27 mouse cellular contexts compared by ENCODE assay signal in genomic region chr10:128370601-128371000, GRCm38 (mm10). TPM values are rescaled to one million over a fixed set of nuclear protein-coding genes. Genes with fewer than 3 reads are reported as not detected.
DNase-seq lines count a peak whose midpoint lies in the region; ATAC-seq and TF ChIP-seq lines count a peak whose summit lies in the region.
"Had no signal": no experiment of that assay in that cellular context is flagged by ENCODE, and none has a peak within 500 bp of the region (broad histone marks: within the 10 kb centered on the region; RNA-seq: fewer than 3 reads in every experiment).

No protein-coding gene starts in this region.

- H3K27ac ChIP-seq in gastrocnemius, adult 2 months, result peak overlapping the region; percentile 96
- no peak overlapping the region for H3K27ac ChIP-seq in kidney, embryonic 15.5 days
- H3K27ac ChIP-seq in bone marrow macrophage, adult 2 months (ENCODE audit: insufficient read depth, low read depth, low read length), result peak overlapping the region; percentile 43
- H3K27ac ChIP-seq: forebrain, embryonic 13.5 days; limb, embryonic 10.5 days; stomach, postnatal 0 days had no signal

- H3K4me3 ChIP-seq in gastrocnemius, adult 2 months, result no peak overlapping the region
- no peak overlapping the region for H3K4me3 ChIP-seq in kidney, embryonic 15.5 days (replicated peaks)
- no peak overlapping the region; the same call in 1 of the 2 replicates for H3K4me3 ChIP-seq in bone marrow macrophage, adult 2 months (ENCODE audit: insufficient read depth, low read length)
- H3K4me3 ChIP-seq: forebrain, embryonic 13.5 days; left cerebral cortex, adult 2 months; limb, embryonic 10.5 days; megakaryocyte, embryonic 14.5 days; midbrain, embryonic 15.5 days; myocyte had no signal

- TF ChIP-seq POLR2A in bone marrow macrophage, adult 2 months (IDR thresholded peaks at IDR 0.05; ENCODE audit: borderline replicate concordance, low read depth, low read length), result no peak

- no peak overlapping the region for H3K4me2 ChIP-seq in kidney, embryonic 15.5 days
- H3K4me2 ChIP-seq: forebrain, embryonic 13.5 days; heart, embryonic 11.5 days; midbrain, embryonic 15.5 days had no signal

- DNase-seq in gastrocnemius, adult 2 months, result no peak
- DNase-seq in gastrocnemius, adult 8-10 months (ENCODE audit: low spot score in 2 of 2), result no peak
- DNase-seq in kidney, postnatal 14 days, result peak; percentile 18
- peak; percentile 89 for DNase-seq in large intestine, adult 2 months (ENCODE audit: low read depth, low spot score)
- DNase-seq in cerebellum, adult 18-20 months, result no peak
- no peak for DNase-seq in left cerebral cortex, adult 8-10 months (ENCODE audit: low spot score in 2 of 2)
- DNase-seq: adrenal gland, postnatal 14 days; cerebellum, adult 2 months; gastrocnemius, postnatal 36 days; kidney, adult 9 months; liver, postnatal 0 days; lung, postnatal 14 days; right cerebral cortex, postnatal 25 days; thymus, postnatal 25 days had no signal

- no peaks in the 10 kb centered on the region for H3K27me3 ChIP-seq in kidney, embryonic 15.5 days
- H3K27me3 ChIP-seq: forebrain, embryonic 13.5 days; megakaryocyte, embryonic 14.5 days; midbrain, embryonic 15.5 days had no signal

- H3K9me3 ChIP-seq in kidney, embryonic 15.5 days (replicated peaks), result no peaks in the 10 kb centered on the region
- H3K9me3 ChIP-seq: forebrain, embryonic 13.5 days; limb, embryonic 10.5 days; megakaryocyte, embryonic 14.5 days; midbrain, embryonic 15.5 days had no signal

- H3K9ac ChIP-seq in kidney, embryonic 15.5 days, result no peak overlapping the region
- H3K9ac ChIP-seq: forebrain, embryonic 13.5 days; liver, postnatal 0 days; midbrain, embryonic 15.5 days had no signal

- WGBS in kidney, embryonic 15.5 days, result 35% methylated on average over 4 of the region's 4 CpGs
- WGBS in large intestine, adult 2 months, result 27% methylated on average over 4 of the region's 4 CpGs

- intact Hi-C loops in gastrocnemius, adult 2 months (cut with DNase I), result loop anchor here (10.0 kb wide), 1 partner anchor 174 kb away; the partner anchor contains the start of genes Rpl41 and Zc3h10

- no peak for ATAC-seq in kidney, embryonic 15.5 days (replicated peaks; ENCODE audit: low FRiP score)
- ATAC-seq: activated CD4-positive, CD25-positive, alpha-beta regulatory T cell, adult 4 months; forebrain, embryonic 13.5 days; hindbrain, embryonic 16.5 days; liver, postnatal 0 days; midbrain, embryonic 15.5 days had no signal

- H3K4me1 ChIP-seq in kidney, embryonic 15.5 days, result peaks cover 18% of the 10 kb centered on the region
- peaks cover 42% of the 10 kb centered on the region for H3K4me1 ChIP-seq in bone marrow macrophage, adult 2 months (ENCODE audit: control insufficient read depth, insufficient read depth, low read length)

- H3K36me3 ChIP-seq in kidney, embryonic 15.5 days, result peaks cover 4% of the 10 kb centered on the region; the same call in 1 of the 2 replicates
- H3K36me3 ChIP-seq: midbrain, embryonic 15.5 days had no signal

- no peak for TF ChIP-seq CTCF in gastrocnemius, adult 2 months (IDR thresholded peaks at IDR 0.05)
- no peak for TF ChIP-seq CTCF in bone marrow macrophage, adult 2 months (IDR thresholded peaks at IDR 0.05; ENCODE audit: low read depth, low read length)

RNA-seq across cellular contexts. Expression of gene Coq10a, which starts 1.8 kb away (rescaled TPM):
- 100 to 1,000 TPM; 447 to 542 TPM for total RNA-seq in gastrocnemius, adult 2 months (2021)
- total RNA-seq in gastrocnemius, adult 8-10 months (2022), result 100 to 1,000 TPM; 409 to 479 (median 445) TPM
- 13.7 TPM in 2 replicates for polyA plus RNA-seq in kidney, embryonic 15.5 days (2015; fragmentation: Nextera tagmentation; extraction: Ambion mirVana)
- polyA plus RNA-seq in bone marrow macrophage, adult 2 months (2012; ENCODE audit: insufficient read depth, insufficient read length, missing spikeins), result 40.6 and 46.1 TPM in 2 replicates
- polyA plus RNA-seq in large intestine, adult 2 months (2012; rRNA removed), result 22.0 and 27.1 TPM in 2 replicates
- total RNA-seq in left cerebral cortex, adult 8-10 months (2022), result 10 to 100 TPM; 59.3 to 62.4 (median 61.5) TPM

RNA-seq across cellular contexts. Expression of gene Ankrd52, which starts 6.3 kb away (rescaled TPM):
- total RNA-seq in gastrocnemius, adult 2 months (2021), result 10 to 100 TPM; 46.7 to 58.9 TPM
- 10 to 100 TPM; 38.7 to 48.8 (median 43.2) TPM for total RNA-seq in gastrocnemius, adult 8-10 months (2022)
- 13.6 and 14.5 TPM in 2 replicates for polyA plus RNA-seq in kidney, embryonic 15.5 days (2015; fragmentation: Nextera tagmentation; extraction: Ambion mirVana)
- 33.1 and 34.8 TPM in 2 replicates for polyA plus RNA-seq in bone marrow macrophage, adult 2 months (2012; ENCODE audit: insufficient read depth, insufficient read length, missing spikeins)
- 17.6 and 22.9 TPM in 2 replicates for polyA plus RNA-seq in large intestine, adult 2 months (2012; rRNA removed)
- total RNA-seq in left cerebral cortex, adult 8-10 months (2022), result 10 to 100 TPM; 41.2 to 49.0 (median 44.8) TPM

RNA-seq across cellular contexts. Expression of gene Slc39a5, which starts 30.4 kb away (rescaled TPM):
- not detected for total RNA-seq in gastrocnemius, adult 2 months (2021)
- not detected for total RNA-seq in gastrocnemius, adult 8-10 months (2022)
- 41.5 and 47.1 TPM in 2 replicates for polyA plus RNA-seq in kidney, embryonic 15.5 days (2015; fragmentation: Nextera tagmentation; extraction: Ambion mirVana)
- polyA plus RNA-seq in bone marrow macrophage, adult 2 months (2012; ENCODE audit: insufficient read depth, insufficient read length, missing spikeins), result not detected in 2 replicates
- polyA plus RNA-seq in large intestine, adult 2 months (2012; rRNA removed), result 209 and 267 TPM in 2 replicates
- total RNA-seq in left cerebral cortex, adult 8-10 months (2022), result under 1 TPM in 3 of 4 experiments, not detected in 1; 0.27 to 0.61 (median 0.59) TPM
- total RNA-seq: gastrocnemius, postnatal 36 days; heart, postnatal 25 days; left cerebral cortex, adult 2 months had no signal
- polyA plus RNA-seq: activated CD4-positive, CD25-positive, alpha-beta regulatory T cell, adult 4 months; cerebellum, adult 2 months; forebrain, embryonic 13.5 days; midbrain, embryonic 15.5 days; myocyte had no signal

RNA-seq across cellular contexts. Expression of gene Cs, which starts 33.1 kb away (rescaled TPM):
- total RNA-seq in gastrocnemius, adult 2 months (2021), result 100 to 1,000 TPM; 541 to 658 TPM
- total RNA-seq in gastrocnemius, adult 8-10 months (2022), result 100 to 1,000 TPM; 491 to 577 (median 541) TPM
- 200 and 214 TPM in 2 replicates for polyA plus RNA-seq in kidney, embryonic 15.5 days (2015; fragmentation: Nextera tagmentation; extraction: Ambion mirVana)
- polyA plus RNA-seq in bone marrow macrophage, adult 2 months (2012; ENCODE audit: insufficient read depth, insufficient read length, missing spikeins), result 98.1 and 109 TPM in 2 replicates
- 361 and 585 TPM in 2 replicates for polyA plus RNA-seq in large intestine, adult 2 months (2012; rRNA removed)
- total RNA-seq in left cerebral cortex, adult 8-10 months (2022), result 100 to 1,000 TPM; 221 to 239 (median 230) TPM

RNA-seq across cellular contexts. Expression of gene Nabp2, which starts 40.7 kb away (rescaled TPM):
- total RNA-seq in gastrocnemius, adult 2 months (2021), result 10 to 100 TPM; 56.7 to 59.0 TPM
- 10 to 100 TPM; 59.0 to 70.3 (median 63.5) TPM for total RNA-seq in gastrocnemius, adult 8-10 months (2022)
- polyA plus RNA-seq in kidney, embryonic 15.5 days (2015; fragmentation: Nextera tagmentation; extraction: Ambion mirVana), result 82.8 and 92.6 TPM in 2 replicates
- polyA plus RNA-seq in bone marrow macrophage, adult 2 months (2012; ENCODE audit: insufficient read depth, insufficient read length, missing spikeins), result 47.2 and 62.7 TPM in 2 replicates
- 35.6 and 39.4 TPM in 2 replicates for polyA plus RNA-seq in large intestine, adult 2 months (2012; rRNA removed)
- 10 to 100 TPM; 90.1 to 97.4 (median 94.1) TPM for total RNA-seq in left cerebral cortex, adult 8-10 months (2022)

Comparison
In these comparisons a context has a peak if more than half of its experiments do, and no peak if none do; other contexts are left out.
1. DNase-seq: peak in kidney, postnatal 14 days (single experiment) and large intestine, adult 2 months (single experiment); none in gastrocnemius, adult 2 months (single experiment), gastrocnemius, adult 8-10 months (0 of 2), cerebellum, adult 18-20 months (0 of 2) and left cerebral cortex, adult 8-10 months (0 of 2).
2. RNA of gene Coq10a, which starts 1.8 kb away (total RNA-seq): 447 to 542 TPM in gastrocnemius, adult 2 months and 409 to 479 TPM in gastrocnemius, adult 8-10 months; 59.3 to 62.4 TPM in left cerebral cortex, adult 8-10 months; every median in the first group is over 4 times any median in the second.